Mouse (Mus musculus) ES-E14 (cell line): ENCODE measurements around the gene Olfr1535. TPM values are rescaled to one million over a fixed set of nuclear protein-coding genes. Genes with fewer than 3 reads are reported as not detected.

Experiments
- DNase-seq: peaks from one replicate; pipeline ENCODE4 v3.0.0-alpha.2; 2013; ENCODE audit warnings: low read depth, low spot score
- H3K27ac ChIP-seq: 2 replicates; pipeline ENCODE4 v1.5.1; 2012; ENCODE audit warnings: low read depth, mild to moderate bottlenecking, low read length, moderate library complexity, mixed read lengths; ENCODE audit not compliant: poor library complexity, insufficient read depth, severe bottlenecking
- H3K36me3 ChIP-seq: 2 replicates; pipeline ENCODE4 v1.6.1; 2012; ENCODE audit warnings: mild to moderate bottlenecking, low read length, moderate library complexity, mixed read lengths; ENCODE audit not compliant: control insufficient read depth, poor library complexity, insufficient read depth, severe bottlenecking
- H3K4me1 ChIP-seq, 2 experiments: fragments of 150-350 bp in 1 of 2; sonication (generic) in 1 of 2; 2 replicates each; pipeline ENCODE4 v1.6.1; 2012; ENCODE audit warnings: low read length in 2 of 2, mild to moderate bottlenecking in 1 of 2, mixed read lengths in 1 of 2; ENCODE audit not compliant: control insufficient read depth in 2 of 2, insufficient read depth in 2 of 2, poor library complexity in 1 of 2
- H3K4me3 ChIP-seq, 2 experiments: fragments of 150-350 bp in 1 of 2; sonication (generic) in 1 of 2; 2 replicates each; pipeline ENCODE4 v1.5.1; 2012; ENCODE audit warnings: low read length in 2 of 2, low read depth in 1 of 2, mild to moderate bottlenecking in 1 of 2, mixed read lengths in 1 of 2; ENCODE audit not compliant: insufficient read depth in 1 of 2, poor library complexity in 1 of 2, severe bottlenecking in 1 of 2
- H3K9ac ChIP-seq: 2 replicates; pipeline ENCODE4 v1.6.1; 2012; ENCODE audit warnings: low read depth, mild to moderate bottlenecking, low read length, mixed read lengths; ENCODE audit not compliant: poor library complexity, insufficient read depth, severe bottlenecking
- H3K9me3 ChIP-seq: fragments of 150-350 bp; sonication (generic); 2 replicates; pipeline ENCODE4 v1.6.1; 2012; ENCODE audit warnings: low read depth, mild to moderate bottlenecking, low read length; ENCODE audit not compliant: control insufficient read depth, insufficient read depth
- CHD2 ChIP-seq: IDR thresholded peaks from 2 replicates; pipeline ENCODE4 v1.6.1; 2014; ENCODE audit warnings: mild to moderate bottlenecking, low read depth, low read length, inconsistent platforms
- HCFC1 ChIP-seq: IDR thresholded peaks from 2 replicates; pipeline ENCODE4 v1.6.1; 2012; ENCODE audit warnings: low read length, inconsistent platforms, borderline replicate concordance; ENCODE audit not compliant: insufficient read depth
- MAFK ChIP-seq: IDR thresholded peaks from 2 replicates; pipeline ENCODE4 v1.6.1; 2014; ENCODE audit warnings: mild to moderate bottlenecking, low read depth, low read length, inconsistent platforms; ENCODE audit not compliant: insufficient read depth
- ZC3H11A ChIP-seq: IDR thresholded peaks from 2 replicates; pipeline ENCODE4 v1.6.1; 2012; ENCODE audit warnings: low read depth, mild to moderate bottlenecking, inconsistent platforms, low read length, borderline replicate concordance
- ZNF384 ChIP-seq: IDR thresholded peaks from 2 replicates; pipeline ENCODE4 v1.6.1; 2012; ENCODE audit warnings: low read depth, low read length, inconsistent platforms
- in situ Hi-C, 2 experiments: fragments of 600-800 bp; cut with MboI; formaldehyde crosslinking; loops; one replicate each; pipeline ENCODE4 v1.15.1; 2025; ENCODE audit warnings: low sequenced_read_pairs in 2 of 2, inconsistent platforms in 1 of 2; ENCODE audit not compliant: unreplicated experiment in 2 of 2
- total RNA-seq: library from RNA; depleted of rRNA; stranded (reverse); fragments of 300-350 nt; gene quantifications from 2 replicates; pipeline ENCODE4 v1.2.3, GENCODE M21; 2012; rRNA removed

Olfr1535 gene
- not detected in 2 replicates for total RNA-seq

DNA sequence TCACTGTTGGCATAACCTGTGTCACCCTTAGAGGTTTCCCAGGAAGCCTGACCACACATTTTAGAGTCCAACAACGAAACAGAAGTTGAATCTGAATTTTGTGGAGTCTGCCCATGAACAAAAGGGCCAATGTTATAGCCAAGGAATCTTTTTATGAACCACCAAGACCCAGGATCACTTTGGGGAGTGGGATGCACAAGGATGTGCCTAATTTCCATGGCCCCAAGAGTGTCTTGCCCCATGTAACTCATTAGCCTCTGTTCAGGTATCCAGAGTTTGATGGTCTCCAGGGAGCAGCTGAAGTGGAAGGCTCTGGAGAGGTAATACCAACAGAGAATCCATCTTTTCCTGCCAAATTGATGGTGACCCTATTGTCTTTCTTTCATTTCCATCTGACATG lies at the start of gene Olfr1535:
Gene Olfr1535 (minus strand): TSS at position 101 of the 400 bp plus-strand sequence.
- H3K4me1 ChIP-seq: no peaks in the 10 kb centered on the region
- no peak for TF ChIP-seq ZC3H11A

DNA sequence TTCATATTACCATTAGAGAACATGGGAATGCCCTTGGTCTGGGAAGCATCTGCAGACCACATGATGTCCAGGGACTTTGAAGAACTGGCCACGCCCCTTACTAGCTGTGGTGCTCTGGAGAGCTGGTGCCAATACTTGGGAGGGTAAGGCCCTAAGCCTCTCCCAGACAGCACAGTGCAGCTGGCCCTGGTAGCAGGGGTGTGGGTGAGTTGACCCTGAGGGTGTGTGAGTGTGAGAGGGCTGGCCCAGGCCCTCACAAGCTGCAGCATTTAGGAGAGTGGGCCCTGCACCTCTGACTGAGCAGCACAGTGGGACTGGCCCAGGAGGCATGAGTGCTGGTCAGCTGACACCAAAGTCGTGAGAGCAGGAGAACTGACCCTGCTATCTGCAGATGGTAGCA lies 31.9 kb upstream of the Olfr1535 start:
- Histone ChIP-seq H3K4me1 (no peaks in the 10 kb centered on the region), H3K27ac (no peak overlapping the region), H3K36me3 (no peaks in the 10 kb centered on the region), H3K9ac (no peak overlapping the region), H3K9me3 (no peaks in the 10 kb centered on the region), H3K4me3 (no peak overlapping the region)
- in situ Hi-C loops: no loop called here
- DNase-seq: no peak
- TF ChIP-seq MAFK (no peak), HCFC1 (no peak), ZC3H11A (no peak), ZNF384 (no peak), CHD2 (no peak)

More for the DNA sequence above, at the start of gene Olfr1535:
- in situ Hi-C loops: no loop called here
- H3K4me3 ChIP-seq: no peak within 1 kb of the TSS
- H3K36me3 ChIP-seq: no peaks in the 10 kb centered on the region
- H3K27ac ChIP-seq: no peak within 1 kb of the TSS
- DNase-seq: no peak
- H3K9me3 ChIP-seq: peaks cover 3% of the 10 kb centered on the region; the same call in 1 of the 2 replicates
- H3K9ac ChIP-seq: no peak within 1 kb of the TSS

DNA sequence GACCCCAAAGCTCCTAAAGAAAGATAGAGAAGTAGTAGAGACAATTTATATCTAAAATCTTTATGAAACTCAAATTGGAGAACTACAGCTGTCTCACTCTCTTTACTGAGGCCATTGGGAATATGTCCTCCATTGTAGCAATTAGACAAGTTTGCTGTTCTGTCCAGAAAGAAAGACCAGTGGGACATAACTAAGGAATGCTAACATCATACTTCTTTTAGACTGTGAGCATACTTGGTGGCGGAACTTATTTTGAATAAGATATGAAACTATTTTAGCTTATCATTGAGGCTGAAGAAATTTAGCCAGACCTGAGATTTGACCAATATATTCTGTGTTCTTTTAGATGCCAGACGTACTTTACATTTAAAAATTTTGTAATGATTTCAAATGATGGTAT lies 22.0 kb upstream of the Olfr1535 start, which contains the start of gene Olfr1364:
Gene Olfr1364 (minus strand): TSS at position 101 of the 400 bp plus-strand sequence.
- no peak within 1 kb of the TSS for H3K4me3 ChIP-seq
- no peak within 1 kb of the TSS for H3K27ac ChIP-seq
- no peaks in the 10 kb centered on the region for H3K4me1 ChIP-seq
- H3K9me3 ChIP-seq: no peaks in the 10 kb centered on the region
- in situ Hi-C loops: no loop called here
- no peak for DNase-seq
- H3K9ac ChIP-seq: no peak within 1 kb of the TSS
- TF ChIP-seq CHD2 (no peak), ZNF384 (no peak), HCFC1 (no peak), MAFK (no peak), ZC3H11A (no peak)
- no peaks in the 10 kb centered on the region for H3K36me3 ChIP-seq

DNA sequence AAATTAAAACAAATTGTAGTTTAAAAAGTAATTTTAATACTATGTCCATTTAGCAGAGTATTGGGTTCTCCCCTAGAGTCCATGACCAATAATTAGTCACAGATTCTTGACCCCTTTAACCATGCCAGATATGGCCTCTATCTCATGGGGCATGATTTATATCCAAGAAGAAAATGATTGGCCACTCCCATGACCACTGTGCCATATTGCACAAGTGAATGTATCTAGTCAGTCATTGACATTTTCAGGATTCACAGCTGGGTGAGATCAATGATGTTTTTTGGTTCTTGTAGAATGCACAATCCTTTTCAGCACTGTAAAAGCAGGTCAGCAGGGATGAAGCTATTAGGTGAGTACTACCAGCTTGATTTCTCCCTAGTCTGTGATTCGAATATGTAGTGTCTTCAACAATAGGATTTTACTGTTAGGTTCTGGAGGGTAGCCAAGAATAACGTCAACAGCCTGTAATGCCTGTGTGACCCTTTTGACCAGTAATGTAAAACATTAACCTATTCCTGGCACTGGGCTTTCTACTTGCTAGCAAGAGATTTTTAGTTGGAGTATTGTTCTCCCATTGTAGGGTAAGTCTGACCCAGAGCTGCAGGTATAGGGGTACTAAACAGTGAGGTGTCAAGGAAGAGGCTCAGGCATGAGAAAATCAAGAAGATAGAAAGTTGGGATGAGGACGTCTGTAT lies 9.1 kb downstream of the Olfr1535 start:
- H3K9me3 ChIP-seq: no peaks in the 10 kb centered on the region
- H3K9ac ChIP-seq: no peak overlapping the region
- no peak for TF ChIP-seq ZC3H11A
- TF ChIP-seq HCFC1: no peak
- TF ChIP-seq ZNF384: no peak
- no peak for TF ChIP-seq MAFK
- no peak for TF ChIP-seq CHD2
- no peak overlapping the region for H3K27ac ChIP-seq
- H3K4me1 ChIP-seq: no peaks in the 10 kb centered on the region
- DNase-seq: no peak
- no peaks in the 10 kb centered on the region for H3K36me3 ChIP-seq
- no peak overlapping the region for H3K4me3 ChIP-seq
- in situ Hi-C loops: no loop called here

DNA sequence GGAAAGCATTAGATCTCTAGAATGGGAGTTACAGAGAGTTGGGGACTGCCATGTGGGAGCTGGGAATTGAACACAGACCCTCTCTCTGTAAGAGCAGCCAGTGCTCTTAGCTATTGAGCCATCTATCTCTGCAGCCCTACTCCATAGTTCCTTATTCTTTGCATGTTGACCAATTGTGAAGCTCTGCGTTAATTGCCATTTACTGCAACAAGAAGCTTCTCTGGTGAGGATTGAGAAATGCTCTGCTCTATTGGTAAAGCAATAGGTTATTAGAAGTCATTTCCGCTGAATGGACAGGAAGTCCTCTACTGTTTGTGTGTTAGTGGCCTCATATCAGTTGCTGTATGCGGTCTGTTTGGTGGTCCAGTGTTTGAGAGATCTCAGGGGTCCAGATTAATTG lies 10.2 kb downstream of the Olfr1535 start:
- no peaks in the 10 kb centered on the region for H3K9me3 ChIP-seq
- no peaks in the 10 kb centered on the region for H3K4me1 ChIP-seq
- DNase-seq: no peak
- in situ Hi-C loops: no loop called here
- no peak overlapping the region for H3K4me3 ChIP-seq
- no peak overlapping the region for H3K27ac ChIP-seq
- TF ChIP-seq ZC3H11A (no peak), MAFK (no peak), ZNF384 (no peak), HCFC1 (no peak), CHD2 (no peak)
- H3K9ac ChIP-seq: no peak overlapping the region
- no peaks in the 10 kb centered on the region for H3K36me3 ChIP-seq
